31 mouse cellular contexts compared by ENCODE assay signal in the genomic region with DNA sequence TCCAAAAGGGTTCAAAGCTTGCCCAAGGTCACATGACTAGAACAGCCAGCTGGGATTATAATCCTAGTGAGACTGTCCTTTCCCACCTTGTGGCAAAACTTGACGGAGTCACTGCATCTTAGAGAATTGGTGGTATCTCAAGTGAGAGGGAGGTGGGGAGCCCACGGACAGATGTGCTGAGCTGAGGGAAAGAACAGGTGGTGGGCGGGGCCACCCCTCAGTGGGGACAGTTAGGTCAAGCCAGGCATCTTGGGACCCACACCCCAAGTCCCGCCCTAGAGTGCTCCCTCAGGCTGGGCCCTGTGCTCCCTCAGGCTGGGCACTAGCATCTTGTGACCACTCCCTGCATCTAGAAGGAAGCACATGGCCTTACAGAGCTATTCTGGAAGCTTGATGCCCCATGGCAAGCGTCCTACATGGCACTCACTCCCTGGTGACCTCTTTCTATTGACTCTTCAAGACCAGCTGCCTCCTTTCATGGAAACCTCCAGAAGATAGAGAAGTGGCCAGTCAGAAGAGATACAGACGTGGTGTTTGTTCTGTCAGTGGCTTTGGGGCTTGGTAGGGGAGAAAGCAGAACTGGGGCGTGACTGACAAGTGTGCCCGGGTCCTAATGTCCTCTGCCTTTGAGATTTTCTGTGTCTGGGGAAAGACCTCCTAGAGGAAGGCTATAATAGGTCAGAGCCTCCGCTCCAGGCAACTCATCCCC. TPM values are rescaled to one million over a fixed set of nuclear protein-coding genes. Genes with fewer than 3 reads are reported as not detected.
A peak's percentile ranks its signal among the peaks of the same experiment; 100 is the strongest.
DNase-seq lines count a peak whose midpoint lies in the region; ATAC-seq and TF ChIP-seq lines count a peak whose summit lies in the region.
"Had no signal": no experiment of that assay in that cellular context is flagged by ENCODE, and none has a peak within 500 bp of the region (broad histone marks: within the 10 kb centered on the region; RNA-seq: fewer than 3 reads in every experiment).

No protein-coding gene starts in this region.

- H3K4me3 ChIP-seq in gastrocnemius, adult 2 months: no peak overlapping the region
- H3K4me3 ChIP-seq in liver, postnatal 0 days (ENCODE audit: low read depth, low read length): no peak overlapping the region
- H3K4me3 ChIP-seq in brown adipose tissue, adult 24 weeks (ENCODE audit: insufficient read depth, low read depth, low read length): no peak overlapping the region
- no peak overlapping the region for H3K4me3 ChIP-seq in stomach, postnatal 0 days (ENCODE audit: low read depth, low read length)
- H3K4me3 ChIP-seq: embryonic facial prominence, embryonic 13.5 days; erythroblast, embryonic 14.5 days; heart, embryonic 13.5 days; kidney, embryonic 15.5 days; midbrain, embryonic 13.5 days; neural tube, embryonic 15.5 days; stomach, embryonic 15.5 days had no signal

- H3K9me3 ChIP-seq in liver, postnatal 0 days (ENCODE audit: low read length): no peaks in the 10 kb centered on the region
- no peaks in the 10 kb centered on the region for H3K9me3 ChIP-seq in stomach, postnatal 0 days (ENCODE audit: control insufficient read depth, low read length)
- H3K9me3 ChIP-seq: embryonic facial prominence, embryonic 13.5 days; heart, embryonic 13.5 days; kidney, embryonic 15.5 days; midbrain, embryonic 13.5 days; neural tube, embryonic 15.5 days; stomach, embryonic 15.5 days had no signal

- H3K9ac ChIP-seq in liver, postnatal 0 days (replicated peaks): no peak overlapping the region
- no peak overlapping the region for H3K9ac ChIP-seq in stomach, postnatal 0 days (ENCODE audit: low read length)
- H3K9ac ChIP-seq: embryonic facial prominence, embryonic 13.5 days; heart, embryonic 13.5 days; kidney, embryonic 15.5 days; liver, embryonic 14.5 days; lung, embryonic 14.5 days; midbrain, embryonic 13.5 days; neural tube, embryonic 15.5 days; stomach, embryonic 15.5 days had no signal

- intact Hi-C loops in gastrocnemius, adult 2 months (cut with DNase I): no loop called here

- TF ChIP-seq EP300 in liver, postnatal 0 days (IDR thresholded peaks at IDR 0.05; ENCODE audit: low read depth): no peak
- TF ChIP-seq EP300 in stomach, postnatal 0 days (optimal IDR thresholded peaks at IDR 0.05): no peak

- WGBS in liver, postnatal 0 days (ENCODE audit: insufficient replicate concordance): 60% methylated on average over 9 of the region's 9 CpGs
- 74% methylated on average over 9 of the region's 9 CpGs for WGBS in stomach, postnatal 0 days

- no peaks in the 10 kb centered on the region for H3K27me3 ChIP-seq in liver, postnatal 0 days (ENCODE audit: insufficient read depth, low read length)
- no peaks in the 10 kb centered on the region for H3K27me3 ChIP-seq in stomach, postnatal 0 days (ENCODE audit: control insufficient read depth, insufficient read depth, low read length)
- H3K27me3 ChIP-seq: embryonic facial prominence, embryonic 13.5 days; heart, embryonic 13.5 days; kidney, embryonic 15.5 days; midbrain, embryonic 13.5 days; neural tube, embryonic 15.5 days; Patski; stomach, embryonic 15.5 days had no signal

- no peak for TF ChIP-seq CTCF in gastrocnemius, adult 2 months (IDR thresholded peaks at IDR 0.05)
- no peak for TF ChIP-seq CTCF in liver, postnatal 0 days (IDR thresholded peaks at IDR 0.05; ENCODE audit: low read depth)
- TF ChIP-seq CTCF in stomach, postnatal 0 days (IDR thresholded peaks at IDR 0.05; ENCODE audit: low read depth): no peak

- peaks cover 22% of the 10 kb centered on the region for H3K4me1 ChIP-seq in liver, postnatal 0 days (ENCODE audit: insufficient read depth)
- peaks cover 26% of the 10 kb centered on the region for H3K4me1 ChIP-seq in brown adipose tissue, adult 24 weeks (ENCODE audit: control insufficient read depth, insufficient read depth, insufficient read length, low read length)
- peaks cover 21% of the 10 kb centered on the region for H3K4me1 ChIP-seq in stomach, postnatal 0 days (replicated peaks; ENCODE audit: control insufficient read depth, insufficient read depth)

- peak; percentile 66 for DNase-seq in gastrocnemius, adult 2 months
- no peak for DNase-seq in gastrocnemius, postnatal 25 days
- no peak for DNase-seq in liver, postnatal 0 days
- no peak for DNase-seq in liver
- DNase-seq in stomach, postnatal 0 days (ENCODE audit: low spot score): no peak
- DNase-seq in urinary bladder, postnatal 10 days (ENCODE audit: low spot score): no peak
- DNase-seq: adrenal gland, postnatal 36 days; cerebellum, adult 11 months; cerebellum, adult 9-10 months; cerebellum, postnatal 36 days; embryo, embryonic 11 days; heart, postnatal 14 days; kidney, adult 18-20 months; kidney, postnatal 25 days; lung, embryonic 14.5 days; retina, postnatal 1 day; right cerebral cortex, postnatal 14 days; thymus, postnatal 14 days had no signal

- H3K27ac ChIP-seq in gastrocnemius, adult 2 months: peak overlapping the region; percentile 63
- H3K27ac ChIP-seq in liver, postnatal 0 days (ENCODE audit: low read depth): peak overlapping the region; percentile 34; the same call in 1 of the 2 replicates
- H3K27ac ChIP-seq in brown adipose tissue, adult 24 weeks (replicated peaks; ENCODE audit: low read depth, low read length): peak overlapping the region; percentile 46
- H3K27ac ChIP-seq in stomach, postnatal 0 days (replicated peaks): no peak overlapping the region
- H3K27ac ChIP-seq: embryonic facial prominence, embryonic 13.5 days; kidney, embryonic 15.5 days; liver, embryonic 14.5 days; midbrain, embryonic 13.5 days; neural tube, embryonic 15.5 days had no signal

- no peak overlapping the region for H3K4me2 ChIP-seq in liver, postnatal 0 days (ENCODE audit: low read depth, low read length)
- no peak overlapping the region for H3K4me2 ChIP-seq in stomach, postnatal 0 days (replicated peaks; ENCODE audit: low read depth)
- H3K4me2 ChIP-seq: embryonic facial prominence, embryonic 13.5 days; heart, embryonic 13.5 days; kidney, embryonic 15.5 days; lung, embryonic 14.5 days; midbrain, embryonic 13.5 days; neural tube, embryonic 15.5 days; stomach, embryonic 15.5 days had no signal

- no peaks in the 10 kb centered on the region for H3K36me3 ChIP-seq in liver, postnatal 0 days (replicated peaks; ENCODE audit: insufficient read depth, low read length)
- no peaks in the 10 kb centered on the region for H3K36me3 ChIP-seq in stomach, postnatal 0 days (ENCODE audit: control insufficient read depth, insufficient read depth, low read length)
- H3K36me3 ChIP-seq: kidney, embryonic 15.5 days; midbrain, embryonic 13.5 days; neural tube, embryonic 15.5 days; stomach, embryonic 15.5 days had no signal

- ATAC-seq in liver, postnatal 0 days: peak; percentile 28; the same call in 1 of the 2 replicates
- peak; percentile 27; the same call in 1 of the 2 replicates for ATAC-seq in megakaryocyte progenitor cell, adult 5-6 weeks (replicated peaks; ENCODE audit: poor library complexity)
- no peak for ATAC-seq in stomach, postnatal 0 days (ENCODE audit: low FRiP score, low TSS enrichment)
- ATAC-seq: forebrain, embryonic 16.5 days; hindbrain, embryonic 16.5 days; midbrain, embryonic 13.5 days; Patski had no signal

RNA-seq across cellular contexts. Expression of gene Sh3pxd2a, which starts 24.3 kb away (rescaled TPM):
- 10 to 100 TPM; 37.7 to 44.7 TPM for total RNA-seq in gastrocnemius, adult 2 months (2021)
- total RNA-seq in gastrocnemius, postnatal 25 days (2021): 10 to 100 TPM; 37.8 to 46.3 TPM
- 0.82 and 0.95 TPM in 2 replicates for polyA plus RNA-seq in liver, postnatal 0 days (2015; fragmentation: Nextera tagmentation; extraction: Ambion mirVana)
- polyA plus RNA-seq in brown adipose tissue, adult 24 weeks (2012; ENCODE audit: insufficient read depth, insufficient read length, missing spikeins): 86.1 and 119 TPM in 2 replicates
- 1.3 and 1.6 TPM in 2 replicates for total RNA-seq in megakaryocyte progenitor cell, adult 5-6 weeks (2015)
- 1.1 and 1.4 TPM in 2 replicates for total RNA-seq in megakaryocyte progenitor cell, adult 5-6 weeks (2017)
- polyA plus RNA-seq in stomach, postnatal 0 days (2015; fragmentation: Nextera tagmentation; extraction: Ambion mirVana): 3.7 and 4.3 TPM in 2 replicates

Comparison
In these comparisons a context has a peak if more than half of its experiments do, and no peak if none do; other contexts are left out.
1. RNA of gene Sh3pxd2a, which starts 24.3 kb away (total RNA-seq): 37.8 to 46.3 TPM in gastrocnemius, postnatal 25 days and 37.7 to 44.7 TPM in gastrocnemius, adult 2 months; 1.1 to 1.6 TPM in megakaryocyte progenitor cell, adult 5-6 weeks; every median in the first group is over 10 times any median in the second.